Mouse (Mus musculus) limb, embryonic 13.5 days (tissue): ENCODE measurements around the gene Bend3. TPM values are rescaled to one million over a fixed set of nuclear protein-coding genes. Genes with fewer than 3 reads are reported as not detected.

Experiments
- ATAC-seq: fragments of 200-750 bp; cut with Nextera tagmentation; 2 replicates; pipeline ENCODE4 v1.8.0; 2017; ENCODE audit warnings: low read depth, moderate number of reproducible peaks, moderate TSS enrichment; ENCODE audit not compliant: low FRiP score
- H3K27ac ChIP-seq: fragments of 300-500 bp; sonication (generic); 2 replicates; pipeline ENCODE4 v1.5.1; 2015; ENCODE audit warnings: inconsistent platforms, mild to moderate bottlenecking, moderate library complexity
- H3K27me3 ChIP-seq: fragments of 300-500 bp; sonication (generic); 2 replicates; pipeline ENCODE4 v1.6.1; 2015; ENCODE audit warnings: mild to moderate bottlenecking, inconsistent platforms
- H3K36me3 ChIP-seq: fragments of 300-500 bp; sonication (generic); 2 replicates; pipeline ENCODE4 v1.6.1; 2015; ENCODE audit warnings: inconsistent platforms, mild to moderate bottlenecking, moderate library complexity
- H3K4me1 ChIP-seq: fragments of 300-500 bp; sonication (generic); 2 replicates; pipeline ENCODE4 v1.6.1; 2015; ENCODE audit warnings: inconsistent platforms
- H3K4me2 ChIP-seq: fragments of 300-500 bp; sonication (generic); replicated peaks from 2 replicates; pipeline ENCODE4 v1.6.1; 2015; ENCODE audit warnings: inconsistent platforms, mild to moderate bottlenecking, moderate library complexity
- H3K4me3 ChIP-seq: fragments of 300-500 bp; sonication (generic); 2 replicates; pipeline ENCODE4 v1.5.1; 2015; ENCODE audit warnings: moderate library complexity, mild to moderate bottlenecking, inconsistent platforms
- H3K9ac ChIP-seq: fragments of 300-500 bp; sonication (generic); 2 replicates; pipeline ENCODE4 v1.6.1; 2015; ENCODE audit warnings: mild to moderate bottlenecking, inconsistent platforms
- H3K9me3 ChIP-seq: fragments of 300-500 bp; sonication (generic); 2 replicates; pipeline ENCODE4 v1.6.1; 2016; ENCODE audit warnings: inconsistent platforms
- WGBS: fragments of 180-500 bp; shearing (Covaris S2); methylation state at CpG from one replicate; pipeline ENCODE4 v1.1.7; 2015; 5-methylcytosine and 5-hydroxymethylcytosine counted together
- polyA plus RNA-seq: library from polyadenylated mRNA; unstranded; fragments of >200 nt; fragmentation: Nextera tagmentation; extraction: Ambion mirVana; gene quantifications from 2 replicates; pipeline ENCODE4 v1.2.1, GENCODE M21; 2015

Bend3 gene
- polyA plus RNA-seq, 1 experiment from 2014 or later = 4.8 TPM

DNA sequence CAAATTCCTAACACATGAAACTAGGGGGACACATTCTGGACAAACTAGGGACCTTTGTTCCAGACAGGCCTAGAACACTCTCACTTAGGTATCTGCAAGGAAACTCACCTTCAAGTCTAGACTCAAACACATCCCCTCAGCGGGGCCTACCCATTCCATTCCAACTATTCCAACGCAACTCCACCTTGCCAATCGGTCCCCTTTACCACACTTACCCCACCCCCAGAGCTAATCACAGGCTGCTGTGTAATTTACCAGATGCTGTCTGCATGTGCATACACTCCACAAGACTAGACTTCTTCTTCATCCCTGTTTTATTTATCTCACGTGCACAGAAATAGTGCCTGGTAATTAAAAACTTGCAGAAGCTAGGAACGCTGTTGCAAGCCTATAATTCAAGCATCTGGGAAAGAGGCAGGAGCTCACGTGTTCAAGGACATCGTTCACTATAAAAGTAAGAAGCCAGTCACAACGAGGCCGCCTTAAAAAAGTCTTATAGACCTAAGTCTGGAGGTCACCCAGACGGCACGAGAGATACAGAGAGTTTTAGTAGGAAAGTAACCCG, 61.2 kb downstream of the Bend3 start:
- peaks cover 11% of the 10 kb centered on the region for H3K4me1 ChIP-seq
- peak overlapping the region; percentile 91 for H3K9ac ChIP-seq
- no peak overlapping the region for H3K27ac ChIP-seq
- H3K36me3 ChIP-seq = peaks cover 17% of the 10 kb centered on the region
- H3K27me3 ChIP-seq = no peaks in the 10 kb centered on the region
- H3K9me3 ChIP-seq = no peaks in the 10 kb centered on the region
- peak overlapping the region; percentile 88 for H3K4me3 ChIP-seq
- 12% methylated on average over 12 of the region's 12 CpGs for WGBS
- no peak for ATAC-seq
- H3K4me2 ChIP-seq = peak overlapping the region; percentile 74

DNA sequence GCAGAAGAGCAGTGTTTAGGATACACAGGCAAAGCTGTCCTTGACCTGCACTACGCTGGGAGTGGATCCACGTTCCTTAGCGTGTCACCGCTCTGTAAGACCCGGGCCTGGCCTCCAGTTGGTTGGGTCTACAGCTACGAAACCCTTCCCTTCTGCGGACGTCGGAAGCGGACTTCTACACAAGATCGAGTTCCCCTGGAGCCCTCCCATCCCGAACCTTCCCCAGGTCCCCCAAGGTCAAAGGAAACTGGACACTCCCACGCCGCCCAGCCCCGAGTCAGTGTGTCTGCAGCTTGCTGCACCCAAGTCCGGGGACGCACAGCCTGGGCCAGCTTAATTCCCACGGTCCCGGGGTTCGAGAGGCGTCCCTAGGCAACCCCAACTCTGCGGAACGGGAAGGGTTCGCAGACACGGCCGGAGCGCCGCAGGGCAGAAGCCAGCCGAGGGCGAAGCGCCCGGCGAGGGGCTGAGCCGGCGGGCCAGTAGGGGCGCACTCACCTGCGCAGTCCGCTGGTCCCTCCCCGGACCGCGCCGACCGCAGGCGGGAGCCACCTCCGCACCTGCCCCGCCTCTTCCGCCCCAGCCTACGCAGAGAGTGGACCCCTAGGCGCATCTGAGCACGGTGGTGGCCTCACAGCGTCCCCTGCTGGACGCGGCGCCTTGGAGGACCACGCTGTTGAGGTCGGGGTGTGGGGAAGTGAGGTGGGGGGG, 62.0 kb downstream of the Bend3 start, which contains the start of gene 1700021F05Rik:
Gene 1700021F05Rik, minus strand, starts transcription at position 553 of the 711 bp plus-strand sequence.
- Histone ChIP-seq H3K4me1 (peaks cover 11% of the 10 kb centered on the region), H3K36me3 (peaks cover 10% of the 10 kb centered on the region), H3K9ac (peak within 1 kb of the TSS; percentile 91), H3K4me3 (peak within 1 kb of the TSS; percentile 88), H3K9me3 (no peaks in the 10 kb centered on the region), H3K27me3 (no peaks in the 10 kb centered on the region), H3K4me2 (peak within 1 kb of the TSS; percentile 74), H3K27ac (peak within 1 kb of the TSS; percentile 79)
- 1% methylated on average over 56 of the region's 56 CpGs for WGBS
- peak; percentile 99 for ATAC-seq

DNA sequence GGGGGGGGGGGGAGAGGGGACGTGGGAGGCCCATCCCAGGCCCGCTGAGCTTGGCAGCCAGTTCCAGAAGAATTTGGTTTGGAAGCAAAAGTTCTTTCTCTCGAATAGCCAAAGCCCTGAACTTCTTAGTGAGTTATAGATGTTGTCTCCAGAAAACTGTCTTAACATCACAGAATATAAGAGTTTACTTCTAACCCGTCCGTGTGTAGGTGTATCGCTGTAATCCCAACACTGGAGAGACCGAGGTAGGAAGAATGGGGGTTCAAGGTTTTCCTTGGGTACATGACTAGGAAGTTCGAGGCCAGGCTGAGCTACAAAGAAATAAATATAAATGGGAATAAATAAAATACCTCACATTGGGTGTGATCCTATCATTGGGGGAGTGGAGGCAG, 62.5 kb downstream of the Bend3 start:
- H3K4me1 ChIP-seq = peaks cover 11% of the 10 kb centered on the region
- H3K27ac ChIP-seq = no peak overlapping the region
- H3K36me3 ChIP-seq = peaks cover 4% of the 10 kb centered on the region
- no peaks in the 10 kb centered on the region for H3K27me3 ChIP-seq
- peak overlapping the region; percentile 88 for H3K4me3 ChIP-seq
- 49% methylated on average over 7 of the region's 8 CpGs for WGBS
- 0 out of 2 replicates have a peak overlapping the region, but pooled peaks have one; percentile 19 for H3K9ac ChIP-seq
- peak; percentile 6 for ATAC-seq
- peak overlapping the region; percentile 74 for H3K4me2 ChIP-seq
- no peaks in the 10 kb centered on the region for H3K9me3 ChIP-seq

DNA sequence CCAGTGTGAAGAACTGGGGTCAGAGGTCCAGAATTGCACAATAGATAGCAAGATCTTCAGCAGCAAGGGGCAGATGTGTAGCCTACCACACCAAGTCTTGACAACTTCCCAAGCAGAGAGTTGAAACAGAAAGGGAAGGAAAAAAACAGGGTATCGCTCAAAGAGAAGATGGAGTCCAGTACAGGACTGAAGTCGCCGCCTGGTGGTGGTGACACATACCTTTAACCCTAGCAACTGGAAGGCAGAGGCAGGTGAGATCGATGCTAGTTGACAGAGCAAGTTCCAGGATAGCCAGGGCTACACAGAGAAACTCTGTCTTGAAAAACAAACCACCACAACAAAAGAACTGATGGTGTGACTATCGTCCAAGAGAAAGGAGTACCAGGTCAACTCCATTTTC, 70.8 kb downstream of the Bend3 start:
- no peaks in the 10 kb centered on the region; the same call in 1 of the 2 replicates for H3K9me3 ChIP-seq
- WGBS = 65% methylated on average over 5 of the region's 5 CpGs
- peaks cover 4% of the 10 kb centered on the region; the same call in 1 of the 2 replicates for H3K4me1 ChIP-seq
- no peak for ATAC-seq
- H3K27ac ChIP-seq = no peak overlapping the region
- no peak overlapping the region for H3K9ac ChIP-seq
- H3K4me2 ChIP-seq = no peak overlapping the region
- H3K36me3 ChIP-seq = no peaks in the 10 kb centered on the region
- H3K4me3 ChIP-seq = no peak overlapping the region
- no peaks in the 10 kb centered on the region for H3K27me3 ChIP-seq

DNA sequence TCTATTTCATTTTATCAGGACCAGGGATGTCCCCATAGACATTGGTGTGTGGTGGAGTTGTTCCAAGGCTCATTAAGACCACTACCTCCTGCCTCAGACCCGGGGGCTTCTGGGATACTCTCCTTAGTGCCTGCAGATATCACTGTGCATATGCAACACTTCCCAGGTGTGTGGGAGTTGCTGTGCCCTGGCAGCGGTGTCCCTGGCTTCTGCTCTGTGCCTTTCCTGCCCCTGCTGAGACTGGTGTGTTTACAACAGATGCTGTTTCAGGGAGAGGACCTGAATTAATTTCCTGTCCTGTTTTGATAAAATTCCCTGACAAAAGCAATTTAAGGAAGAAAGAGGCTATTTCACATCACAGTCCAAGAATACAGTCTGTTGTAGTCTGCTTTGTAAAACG, 72.3 kb downstream of the Bend3 start:
- H3K4me2 ChIP-seq = no peak overlapping the region
- H3K4me3 ChIP-seq = no peak overlapping the region
- no peaks in the 10 kb centered on the region for H3K27me3 ChIP-seq
- H3K4me1 ChIP-seq = peaks cover 4% of the 10 kb centered on the region; the same call in 1 of the 2 replicates
- no peak overlapping the region for H3K9ac ChIP-seq
- no peak overlapping the region for H3K27ac ChIP-seq
- WGBS = 20% methylated on average over 3 of the region's 3 CpGs
- ATAC-seq = no peak
- no peaks in the 10 kb centered on the region; the same call in 1 of the 2 replicates for H3K9me3 ChIP-seq
- no peaks in the 10 kb centered on the region for H3K36me3 ChIP-seq

DNA sequence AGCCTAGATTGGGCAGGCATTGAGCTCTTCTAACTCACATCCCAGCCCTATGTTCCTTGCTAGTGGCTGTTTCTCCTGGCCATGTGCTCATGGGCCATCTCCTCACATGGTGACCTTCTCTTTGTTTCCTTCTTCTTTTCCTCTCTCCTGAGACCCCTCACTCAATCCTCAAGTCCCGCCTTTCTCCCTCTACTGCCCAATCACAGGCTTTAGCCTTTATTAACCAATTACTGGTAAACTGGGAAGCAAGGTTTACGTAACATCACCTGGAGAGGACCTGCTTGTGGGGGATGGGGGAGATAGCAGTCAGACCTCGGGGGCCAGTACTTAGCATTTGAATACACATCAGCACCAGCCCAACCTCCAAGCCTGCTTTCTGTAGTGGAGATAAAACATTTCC, 72.8 kb downstream of the Bend3 start:
- Histone ChIP-seq H3K27me3 (no peaks in the 10 kb centered on the region), H3K27ac (no peak overlapping the region), H3K4me2 (no peak overlapping the region), H3K36me3 (no peaks in the 10 kb centered on the region), H3K4me3 (no peak overlapping the region), H3K4me1 (peaks cover 4% of the 10 kb centered on the region; the same call in 1 of the 2 replicates), H3K9me3 (no peaks in the 10 kb centered on the region; the same call in 1 of the 2 replicates), H3K9ac (no peak overlapping the region)
- WGBS = 19% methylated on average over 3 of the region's 3 CpGs
- no peak for ATAC-seq

DNA sequence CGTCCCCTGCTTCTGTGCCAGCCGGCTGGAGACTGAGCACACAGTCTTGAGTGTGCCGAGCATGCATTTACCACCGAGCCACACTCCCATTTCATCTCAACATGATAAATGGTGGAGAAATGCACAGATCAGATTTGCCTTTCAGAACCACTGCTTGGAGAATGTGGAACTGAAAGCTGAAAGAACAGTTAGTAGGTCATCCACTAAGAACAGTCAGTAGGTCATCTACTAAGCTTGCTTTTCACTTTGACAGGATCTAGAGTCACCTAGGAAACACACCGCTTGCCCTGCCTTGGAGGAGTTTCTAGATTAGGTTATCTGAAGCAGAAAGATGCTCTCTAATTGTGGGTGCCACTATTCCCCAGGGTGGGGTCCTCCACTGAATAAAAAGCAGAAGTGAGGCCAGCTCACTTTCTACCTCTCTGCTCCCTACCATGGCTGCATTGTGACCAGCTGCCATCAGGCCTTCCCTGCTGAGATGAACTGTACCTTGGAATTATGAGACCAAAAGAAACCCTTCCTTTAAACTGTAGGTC, 79.1 kb downstream of the Bend3 start:
- Histone ChIP-seq H3K27me3 (no peaks in the 10 kb centered on the region), H3K4me2 (no peak overlapping the region), H3K9me3 (no peaks in the 10 kb centered on the region; the same call in 1 of the 2 replicates), H3K36me3 (no peaks in the 10 kb centered on the region), H3K4me1 (no peaks in the 10 kb centered on the region), H3K27ac (no peak overlapping the region), H3K4me3 (no peak overlapping the region), H3K9ac (no peak overlapping the region)
- 80% methylated on average over 5 of the region's 5 CpGs for WGBS
- no peak for ATAC-seq

DNA sequence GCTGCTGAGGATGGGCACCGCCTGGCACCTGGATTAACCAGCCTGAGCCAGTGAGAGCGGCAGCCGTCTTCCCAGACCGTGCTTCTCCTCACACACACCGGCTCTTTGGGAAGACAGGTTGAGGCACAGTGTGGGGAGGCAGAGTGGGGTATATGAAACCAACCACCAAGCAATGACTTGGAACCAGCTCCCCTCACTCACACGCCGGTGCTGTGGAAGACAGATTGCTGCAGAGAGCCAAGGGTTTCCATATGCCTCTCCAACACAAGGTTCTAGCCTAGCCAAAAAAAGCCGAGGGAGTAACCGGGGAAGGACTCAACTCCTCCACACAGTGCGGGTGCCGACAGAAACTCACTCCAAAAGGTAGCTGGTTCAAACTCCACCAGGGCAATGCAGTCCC, 80.7 kb downstream of the Bend3 start:
- H3K27me3 ChIP-seq = no peaks in the 10 kb centered on the region
- no peaks in the 10 kb centered on the region for H3K9me3 ChIP-seq
- no peak overlapping the region for H3K4me2 ChIP-seq
- H3K4me1 ChIP-seq = no peaks in the 10 kb centered on the region
- H3K4me3 ChIP-seq = no peak overlapping the region
- no peaks in the 10 kb centered on the region for H3K36me3 ChIP-seq
- WGBS = 81% methylated on average over 11 of the region's 11 CpGs
- no peak for ATAC-seq
- H3K9ac ChIP-seq = no peak overlapping the region
- no peak overlapping the region for H3K27ac ChIP-seq

DNA sequence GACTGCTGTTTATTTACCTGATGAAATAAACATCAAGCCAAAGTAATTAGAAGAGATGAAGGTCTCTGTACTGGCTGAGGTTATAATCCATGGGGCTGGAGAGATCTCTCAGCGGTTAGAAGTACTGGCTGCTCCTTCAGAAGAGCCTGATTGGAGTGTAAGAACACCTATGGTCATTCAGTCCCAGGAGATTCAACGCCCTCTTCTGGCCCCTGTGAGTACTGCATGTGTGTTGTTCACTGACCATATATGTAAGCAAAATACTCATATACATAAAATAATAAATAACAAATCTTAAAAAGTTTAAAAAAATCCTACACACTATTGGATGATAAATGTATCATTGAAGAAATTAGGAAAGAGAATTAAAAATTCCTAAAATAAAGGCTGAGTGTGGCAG, 82.1 kb downstream of the Bend3 start:
- H3K9ac ChIP-seq = no peak overlapping the region
- WGBS = 41% methylated on average over 2 of the region's 2 CpGs
- no peak overlapping the region for H3K4me2 ChIP-seq
- no peaks in the 10 kb centered on the region for H3K4me1 ChIP-seq
- H3K27ac ChIP-seq = no peak overlapping the region
- H3K4me3 ChIP-seq = no peak overlapping the region
- no peak for ATAC-seq
- H3K27me3 ChIP-seq = no peaks in the 10 kb centered on the region
- no peaks in the 10 kb centered on the region for H3K9me3 ChIP-seq
- no peaks in the 10 kb centered on the region for H3K36me3 ChIP-seq

DNA sequence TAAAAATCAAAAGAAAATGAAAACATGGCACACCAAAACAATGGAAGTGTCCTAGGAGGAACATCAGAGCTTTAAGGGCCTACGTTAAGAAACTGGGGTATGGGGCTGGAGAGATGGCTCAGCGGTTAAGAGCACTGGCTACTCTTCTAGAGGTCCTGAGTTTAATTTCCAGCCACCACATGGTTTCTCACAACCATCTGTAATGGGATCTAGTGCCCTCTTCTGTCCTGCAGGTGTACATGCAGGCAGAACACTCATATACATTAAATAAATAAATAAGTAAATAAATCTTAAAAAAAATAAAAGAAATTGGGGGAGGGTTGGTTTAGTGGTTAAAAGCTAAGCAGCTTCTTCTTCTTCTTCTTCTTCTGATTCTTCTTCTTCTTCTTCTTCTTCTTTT, 82.7 kb downstream of the Bend3 start:
- no peak overlapping the region for H3K4me2 ChIP-seq
- no peaks in the 10 kb centered on the region for H3K36me3 ChIP-seq
- WGBS = 85% methylated on average over 2 of the region's 2 CpGs
- no peak for ATAC-seq
- no peaks in the 10 kb centered on the region for H3K9me3 ChIP-seq
- H3K4me3 ChIP-seq = no peak overlapping the region
- H3K4me1 ChIP-seq = no peaks in the 10 kb centered on the region
- no peak overlapping the region for H3K27ac ChIP-seq
- no peak overlapping the region for H3K9ac ChIP-seq
- H3K27me3 ChIP-seq = no peaks in the 10 kb centered on the region
